In genomic region chr2:68370326-68370725, GRCm38 (mm10) we compare ENCODE assay signal across 23 mouse cellular contexts.
DNase-seq lines count a peak whose midpoint lies in the region; ATAC-seq and TF ChIP-seq lines count a peak whose summit lies in the region.
"Had no signal": no experiment of that assay in that cellular context is flagged by ENCODE, and none has a peak within 500 bp of the region (broad histone marks: within the 10 kb centered on the region; RNA-seq: fewer than 3 reads in every experiment).

No protein-coding gene starts in this region.

- no peak for TF ChIP-seq POLR2A in brain, embryonic 14.5 days (IDR thresholded peaks at IDR 0.05; ENCODE audit: borderline replicate concordance, extremely low read depth, insufficient read depth, insufficient read length, poor library complexity, severe bottlenecking)

- H3K27ac ChIP-seq in heart, embryonic 16.5 days (ENCODE audit: low read length) = 0 out of 2 replicates have a peak overlapping the region, but pooled peaks have one; percentile 4
- peak overlapping the region; percentile 72 for H3K27ac ChIP-seq in midbrain, embryonic 10.5 days (replicated peaks)
- no peak overlapping the region for H3K27ac ChIP-seq in midbrain, embryonic 13.5 days
- H3K27ac ChIP-seq in kidney, embryonic 15.5 days = no peak overlapping the region
- H3K27ac ChIP-seq: limb, embryonic 10.5 days; limb, embryonic 15.5 days; liver, embryonic 13.5 days had no signal

- no peak for ATAC-seq in heart, embryonic 16.5 days (replicated peaks; ENCODE audit: extremely low read depth, insufficient read depth, low FRiP score)
- ATAC-seq in midbrain, embryonic 13.5 days = no peak
- no peak for ATAC-seq in kidney, embryonic 15.5 days (replicated peaks; ENCODE audit: low FRiP score)
- ATAC-seq: CD4-positive, CD25-positive, alpha-beta regulatory T cell, adult 4 months; intestine, embryonic 16.5 days; lung, postnatal 0 days had no signal

- no peak overlapping the region for H3K9ac ChIP-seq in heart, embryonic 16.5 days (ENCODE audit: low read length)
- H3K9ac ChIP-seq in midbrain, embryonic 13.5 days (replicated peaks) = no peak overlapping the region
- H3K9ac ChIP-seq in kidney, embryonic 15.5 days = no peak overlapping the region
- H3K9ac ChIP-seq: heart, embryonic 12.5 days; limb, embryonic 15.5 days; liver, embryonic 13.5 days had no signal

- H3K36me3 ChIP-seq in heart, embryonic 16.5 days (ENCODE audit: control insufficient read depth, insufficient read depth) = 0 out of 2 replicates have a peak, but pooled peaks cover 2% of the 10 kb centered on the region
- H3K36me3 ChIP-seq in midbrain, embryonic 10.5 days = 0 out of 2 replicates have a peak, but pooled peaks cover 3% of the 10 kb centered on the region
- H3K36me3 ChIP-seq in midbrain, embryonic 13.5 days = no peaks in the 10 kb centered on the region
- no peaks in the 10 kb centered on the region for H3K36me3 ChIP-seq in kidney, embryonic 15.5 days
- H3K36me3 ChIP-seq: limb, embryonic 15.5 days; liver, embryonic 13.5 days had no signal

- H3K9me3 ChIP-seq in heart, embryonic 16.5 days (replicated peaks; ENCODE audit: control insufficient read depth, low read length) = no peaks in the 10 kb centered on the region
- H3K9me3 ChIP-seq in midbrain, embryonic 10.5 days (replicated peaks) = no peaks in the 10 kb centered on the region
- H3K9me3 ChIP-seq in midbrain, embryonic 13.5 days = no peaks in the 10 kb centered on the region
- no peaks in the 10 kb centered on the region for H3K9me3 ChIP-seq in kidney, embryonic 15.5 days (replicated peaks)
- H3K9me3 ChIP-seq: heart, embryonic 12.5 days; limb, embryonic 10.5 days; limb, embryonic 15.5 days; liver, embryonic 13.5 days had no signal

- DNase-seq in cerebellum, adult 18-20 months = peak; percentile 26 to 31
- DNase-seq in cerebellum, postnatal 4 days (ENCODE audit: low spot score in 2 of 2) = no peak
- DNase-seq in heart, adult 9 months (ENCODE audit: low spot score in 2 of 2) = no peak
- no peak for DNase-seq in midbrain, embryonic 10.5 days (ENCODE audit: low spot score)
- DNase-seq in brain, embryonic 14.5 days (ENCODE audit: low read depth) = peak; percentile 49
- DNase-seq: cerebellum, postnatal 14 days; gastrocnemius, postnatal 14 days; heart, adult 18-20 months; kidney, adult 9 months; kidney, postnatal 14 days; layer of hippocampus, adult 9-11 months; liver, embryonic 13.5 days; lung, adult 18-20 months; lung, postnatal 4 days had no signal

- H3K4me2 ChIP-seq in heart, embryonic 16.5 days (ENCODE audit: low read depth, low read length) = no peak overlapping the region
- no peak overlapping the region for H3K4me2 ChIP-seq in midbrain, embryonic 13.5 days (replicated peaks)
- no peak overlapping the region for H3K4me2 ChIP-seq in kidney, embryonic 15.5 days
- H3K4me2 ChIP-seq: heart, embryonic 12.5 days; limb, embryonic 15.5 days; liver, embryonic 13.5 days had no signal

- H3K4me3 ChIP-seq in heart, embryonic 16.5 days (ENCODE audit: low read length) = no peak overlapping the region
- no peak overlapping the region for H3K4me3 ChIP-seq in midbrain, embryonic 10.5 days
- no peak overlapping the region for H3K4me3 ChIP-seq in midbrain, embryonic 13.5 days (replicated peaks)
- no peak overlapping the region for H3K4me3 ChIP-seq in kidney, embryonic 15.5 days (replicated peaks)
- H3K4me3 ChIP-seq: heart, embryonic 12.5 days; limb, embryonic 10.5 days; limb, embryonic 15.5 days; liver, embryonic 13.5 days had no signal

- WGBS in heart, embryonic 16.5 days = 78% methylated on average over 5 of the region's 5 CpGs
- WGBS in midbrain, embryonic 10.5 days = 84% methylated on average over 5 of the region's 5 CpGs
- 53% methylated on average over 5 of the region's 5 CpGs for WGBS in midbrain, embryonic 13.5 days
- WGBS in kidney, embryonic 15.5 days = 89% methylated on average over 5 of the region's 5 CpGs

- no peaks in the 10 kb centered on the region for H3K27me3 ChIP-seq in heart, embryonic 16.5 days (ENCODE audit: control insufficient read depth, insufficient read depth, low read length)
- H3K27me3 ChIP-seq in midbrain, embryonic 10.5 days (ENCODE audit: low read depth, poor library complexity, severe bottlenecking) = no peaks in the 10 kb centered on the region
- no peaks in the 10 kb centered on the region for H3K27me3 ChIP-seq in midbrain, embryonic 13.5 days
- no peaks in the 10 kb centered on the region for H3K27me3 ChIP-seq in kidney, embryonic 15.5 days
- H3K27me3 ChIP-seq: heart, embryonic 12.5 days; limb, embryonic 15.5 days; liver, embryonic 13.5 days had no signal

- TF ChIP-seq CTCF in brain, embryonic 14.5 days (IDR thresholded peaks at IDR 0.05; ENCODE audit: borderline replicate concordance, extremely low read depth, insufficient read depth, insufficient read length) = no peak

- H3K4me1 ChIP-seq in heart, embryonic 16.5 days (ENCODE audit: control insufficient read depth, insufficient read depth, low read length) = peaks cover 47% of the 10 kb centered on the region
- H3K4me1 ChIP-seq in midbrain, embryonic 10.5 days = peaks cover 73% of the 10 kb centered on the region
- peaks cover 40% of the 10 kb centered on the region for H3K4me1 ChIP-seq in midbrain, embryonic 13.5 days (replicated peaks)
- H3K4me1 ChIP-seq in kidney, embryonic 15.5 days = peaks cover 20% of the 10 kb centered on the region
- H3K4me1 ChIP-seq: limb, embryonic 15.5 days had no signal

Comparison
In these comparisons a context has a peak if more than half of its experiments do, and no peak if none do; other contexts are left out.
1. DNase-seq: peak in cerebellum, adult 18-20 months (2 of 2) and brain, embryonic 14.5 days (single experiment); none in cerebellum, postnatal 4 days (0 of 2), heart, adult 9 months (0 of 2) and midbrain, embryonic 10.5 days (single experiment).
2. H3K27ac ChIP-seq: peak in heart, embryonic 16.5 days (single experiment) and midbrain, embryonic 10.5 days (single experiment); none in midbrain, embryonic 13.5 days (single experiment) and kidney, embryonic 15.5 days (single experiment).